Mouse (Mus musculus) cortical plate, adult 2 months (tissue): ENCODE measurements at regions not wholly inside any gene's neighbourhood (a gene's known extent, or its start where the extent isn't known, plus 50 kb on each side); places are given as distances from the start of the nearest gene placed in this dataset.

Experiments used
- CTCF ChIP-seq: fragments of 200-500 bp; IDR thresholded peaks from 2 replicates; pipeline ENCODE4 v1.5.1; 2011; ENCODE audit warnings: mild to moderate bottlenecking, control low read depth, low read length; ENCODE audit not compliant: insufficient read depth; ENCODE audit errors: extremely low read depth
- POLR2A ChIP-seq: fragments of 200-500 bp; IDR thresholded peaks from 2 replicates; pipeline ENCODE4 v1.6.1; 2011; ENCODE audit warnings: mild to moderate bottlenecking, low read length, control low read depth; ENCODE audit not compliant: insufficient read depth; ENCODE audit errors: extremely low read depth

GRCm38 (mm10) chr10:43667732-43668247 is 89.7 kb downstream of the Cd24a start:
- no peak for TF ChIP-seq CTCF
- no peak for TF ChIP-seq POLR2A
